Mouse (Mus musculus) CH12.LX (cell line): ENCODE results near the gene Gm4450. TPM values are rescaled to one million over a fixed set of nuclear protein-coding genes. Genes with fewer than 3 reads are reported as not detected.
A peak's percentile ranks its signal among the peaks of the same experiment; 100 is the strongest.
"Not testable (repeated sequence)": the region's sequence is repeated elsewhere in the genome, so short reads cannot be mapped to it uniquely, and the experiment has no call there.

Experiments used
- DNase-seq: peaks from one replicate; pipeline ENCODE4 v3.0.0-alpha.2; 2013; ENCODE audit errors: extremely low read depth
- H3K27ac ChIP-seq: 2 replicates; pipeline ENCODE4 v1.5.1; 2012; ENCODE audit warnings: low read depth, mild to moderate bottlenecking, control low read depth, moderate library complexity; ENCODE audit not compliant: insufficient read depth
- H3K27me3 ChIP-seq: replicated peaks from 2 replicates; pipeline ENCODE3; 2012; ENCODE audit warnings: inconsistent platforms
- H3K36me3 ChIP-seq, 2 experiments: replicated peaks in 1 of 2; 2 replicates each; pipeline versions ENCODE3 to v1.6.1; 2012; ENCODE audit warnings: inconsistent platforms in 1 of 2, low read length in 1 of 2, mild to moderate bottlenecking in 1 of 2, mixed read lengths in 1 of 2, moderate library complexity in 1 of 2; ENCODE audit not compliant: control insufficient read depth in 1 of 2, insufficient read depth in 1 of 2
- H3K4me1 ChIP-seq, 2 experiments: 2 replicates each; pipeline ENCODE4 v1.6.1; 2012; ENCODE audit warnings: inconsistent platforms in 1 of 2, moderate library complexity in 1 of 2; ENCODE audit not compliant: insufficient read depth in 2 of 2, control insufficient read depth in 1 of 2
- H3K4me2 ChIP-seq: 2 replicates; pipeline ENCODE4 v1.6.1; 2012; ENCODE audit warnings: low read depth, mild to moderate bottlenecking, control low read depth; ENCODE audit not compliant: poor library complexity, insufficient read depth, severe bottlenecking
- H3K4me3 ChIP-seq, 3 experiments: fragments of 150-350 bp in 1 of 3; sonication (generic) in 1 of 3; replicated peaks in 1 of 3; 2 replicates each; pipeline versions ENCODE3 to v1.5.1; 2011 to 2012; ENCODE audit warnings: low read depth in 2 of 3, low read length in 2 of 3, mild to moderate bottlenecking in 2 of 3, moderate library complexity in 2 of 3, control low read depth in 1 of 3, improper control_type of control experiment in 1 of 3, inconsistent platforms in 1 of 3, mixed read lengths in 1 of 3; ENCODE audit not compliant: poor library complexity in 1 of 3
- H3K79me2 ChIP-seq: replicated peaks from 2 replicates; pipeline ENCODE4 v1.6.1; 2012; ENCODE audit warnings: mild to moderate bottlenecking, moderate library complexity; ENCODE audit not compliant: control insufficient read depth, poor library complexity, insufficient read depth, severe bottlenecking; ENCODE audit errors: extremely low read depth
- H3K9ac ChIP-seq: 2 replicates; pipeline ENCODE4 v1.6.1; 2012; ENCODE audit warnings: low read depth, mild to moderate bottlenecking, control low read depth, moderate library complexity; ENCODE audit not compliant: insufficient read depth
- H3K9me3 ChIP-seq: replicated peaks from 2 replicates; pipeline ENCODE3; 2012; ENCODE audit warnings: low read length, inconsistent platforms, mixed read lengths
- CHD2 ChIP-seq: IDR thresholded peaks from 2 replicates; pipeline ENCODE4 v1.6.1; 2011; ENCODE audit warnings: low read length, improper control_type of control experiment
- ELF1 ChIP-seq: IDR thresholded peaks from 2 replicates; pipeline ENCODE4 v1.6.1; 2014; ENCODE audit warnings: low read depth, mild to moderate bottlenecking, inconsistent platforms, low read length, improper control_type of control experiment
- GABPA ChIP-seq: IDR thresholded peaks from 2 replicates; pipeline ENCODE4 v1.6.1; 2012; ENCODE audit warnings: low read depth, low read length, improper control_type of control experiment, inconsistent platforms; ENCODE audit not compliant: insufficient replicate concordance
- JUN ChIP-seq: IDR thresholded peaks from 2 replicates; pipeline ENCODE4 v1.6.1; 2011; ENCODE audit warnings: low read depth, mild to moderate bottlenecking, low read length, improper control_type of control experiment, moderate library complexity; ENCODE audit not compliant: insufficient read depth
- MAFK ChIP-seq: IDR thresholded peaks from 2 replicates; pipeline ENCODE4 v1.6.1; 2011; ENCODE audit warnings: low read length, improper control_type of control experiment; ENCODE audit not compliant: insufficient replicate concordance
- MAZ ChIP-seq: IDR thresholded peaks from 2 replicates; pipeline ENCODE4 v1.6.1; 2012; ENCODE audit warnings: low read depth, mild to moderate bottlenecking, inconsistent platforms, low read length, improper control_type of control experiment, moderate library complexity
- MXI1 ChIP-seq: IDR thresholded peaks from 2 replicates; pipeline ENCODE4 v1.6.1; 2011; ENCODE audit warnings: mild to moderate bottlenecking, low read depth, low read length, improper control_type of control experiment
- MYC ChIP-seq: IDR thresholded peaks from 2 replicates; pipeline ENCODE4 v1.6.1; 2011; ENCODE audit warnings: low read depth, mild to moderate bottlenecking, improper control_type of control experiment, low read length
- RAD21 ChIP-seq: IDR thresholded peaks from 2 replicates; pipeline ENCODE4 v1.6.1; 2011; ENCODE audit warnings: low read depth, mild to moderate bottlenecking, low read length, improper control_type of control experiment, moderate library complexity
- RCOR1 ChIP-seq: conservative IDR thresholded peaks from 2 replicates; pipeline ENCODE4 v1.6.1; 2012; ENCODE audit warnings: low read depth, mild to moderate bottlenecking, inconsistent platforms, low read length, improper control_type of control experiment
- SIN3A ChIP-seq: IDR thresholded peaks from 2 replicates; pipeline ENCODE4 v1.6.1; 2012; ENCODE audit warnings: low read length, improper control_type of control experiment, inconsistent platforms
- TCF12 ChIP-seq: IDR thresholded peaks from 2 replicates; pipeline ENCODE4 v1.6.1; 2014; ENCODE audit warnings: low read depth, mild to moderate bottlenecking, inconsistent platforms, low read length, improper control_type of control experiment
- UBTF ChIP-seq: IDR thresholded peaks from 2 replicates; pipeline ENCODE4 v1.6.1; 2012; ENCODE audit warnings: low read depth, mild to moderate bottlenecking, inconsistent platforms, low read length, improper control_type of control experiment, moderate library complexity
- USF1 ChIP-seq: IDR thresholded peaks from 2 replicates; pipeline ENCODE4 v1.6.1; 2014; ENCODE audit warnings: low read depth, mild to moderate bottlenecking, inconsistent platforms, low read length, improper control_type of control experiment
- USF2 ChIP-seq: conservative IDR thresholded peaks from 2 replicates; pipeline ENCODE4 v1.6.1; 2011; ENCODE audit warnings: low read depth, low read length, improper control_type of control experiment
- ZC3H11A ChIP-seq: IDR thresholded peaks from 2 replicates; pipeline ENCODE4 v1.6.1; 2012; ENCODE audit warnings: low read depth, mild to moderate bottlenecking, inconsistent platforms, low read length, improper control_type of control experiment
- ZMIZ1 ChIP-seq: IDR thresholded peaks from 2 replicates; pipeline ENCODE4 v1.6.1; 2012; ENCODE audit warnings: low read depth, mild to moderate bottlenecking, inconsistent platforms, low read length, improper control_type of control experiment
- dilution Hi-C: fragments of 300-500 bp; cut with MboI; formaldehyde crosslinking; loops from 2 replicates; pipeline ENCODE4 v1.14.3; 2020; ENCODE audit warnings: low sequenced_read_pairs; ENCODE audit not compliant: extremely low pct_unique_long_range_greater_than_20kb, extremely low pct_ligation_motif_present
- in situ Hi-C: fragments of 300-500 bp; cut with MboI; formaldehyde crosslinking; loops from 3 replicates; pipeline ENCODE4 v1.14.3; 2019; ENCODE audit warnings: low sequenced_read_pairs, low pct_ligation_motif_present, low pct_unique_long_range_greater_than_20kb, mixed read lengths
- polyA plus RNA-seq: library from polyadenylated mRNA; unstranded; fragments of >175 nt; gene quantifications from 2 replicates; pipeline ENCODE4 v1.2.1, GENCODE M21; 2012; ENCODE audit warnings: low read depth; ENCODE audit not compliant: insufficient read length
- total RNA-seq, 2 experiments: library from RNA; depleted of rRNA; stranded (reverse); fragments of 300-350 nt in 1 of 2; fragments of >200 nt in 1 of 2; gene quantifications; 2 replicates each; pipeline ENCODE4 v1.2.3; 2012 to 2014

The Gm4450 gene
- total and polyA plus RNA-seq, 3 experiments, result not detected

- Histone ChIP-seq H3K4me3 (no peak overlapping the region), H3K79me2 (no peaks in the 10 kb centered on the region), H3K9me3 (no peaks in the 10 kb centered on the region), H3K27me3 (no peaks in the 10 kb centered on the region), H3K4me1 (peaks cover 3 to 25% of the 10 kb centered on the region in 2 experiments), H3K4me2 (no peak overlapping the region), H3K36me3 (no peaks in the 10 kb centered on the region), H3K27ac (no peak overlapping the region), H3K9ac (no peak overlapping the region)
- no peak for DNase-seq
- in situ Hi-C loops (no loop called here), dilution Hi-C loops (no loop called here)
- no peak for TF ChIP-seq CHD2
- TF ChIP-seq RAD21, result no peak
- no peak for TF ChIP-seq USF1
- TF ChIP-seq GABPA, result no peak
- TF ChIP-seq TCF12, result no peak
- no peak for TF ChIP-seq RCOR1
- TF ChIP-seq JUN, result no peak
- no peak for TF ChIP-seq SIN3A
- no peak for TF ChIP-seq MAZ
- TF ChIP-seq ZC3H11A, result no peak
- no peak for TF ChIP-seq MAFK
- TF ChIP-seq UBTF, result no peak
Measured at GRCm38 (mm10) chr3:98414296-98414695, 42.6 kb downstream of the Gm4450 start.

GRCm38 (mm10) chr3:98413733-98414132, 43.2 kb downstream of the Gm4450 start:
- dilution Hi-C loops, result no loop called here
- no peaks in the 10 kb centered on the region for H3K36me3 ChIP-seq
- no peak overlapping the region for H3K9ac ChIP-seq
- DNase-seq, result no peak
- TF ChIP-seq USF2, result no peak
- no peak for TF ChIP-seq MYC
- no peak for TF ChIP-seq ELF1
- no peak for TF ChIP-seq MXI1
- TF ChIP-seq ZMIZ1, result no peak
- no peak for TF ChIP-seq RCOR1
- no peak overlapping the region for H3K27ac ChIP-seq
- in situ Hi-C loops, result no loop called here
- H3K4me3 ChIP-seq, result no peak overlapping the region
- no peaks in the 10 kb centered on the region for H3K79me2 ChIP-seq
- no peaks in the 10 kb centered on the region for H3K27me3 ChIP-seq
- H3K9me3 ChIP-seq, result no peaks in the 10 kb centered on the region
- H3K4me2 ChIP-seq, result no peak overlapping the region
- H3K4me1 ChIP-seq, result peaks cover 3 to 25% of the 10 kb centered on the region in 2 experiments

DNA sequence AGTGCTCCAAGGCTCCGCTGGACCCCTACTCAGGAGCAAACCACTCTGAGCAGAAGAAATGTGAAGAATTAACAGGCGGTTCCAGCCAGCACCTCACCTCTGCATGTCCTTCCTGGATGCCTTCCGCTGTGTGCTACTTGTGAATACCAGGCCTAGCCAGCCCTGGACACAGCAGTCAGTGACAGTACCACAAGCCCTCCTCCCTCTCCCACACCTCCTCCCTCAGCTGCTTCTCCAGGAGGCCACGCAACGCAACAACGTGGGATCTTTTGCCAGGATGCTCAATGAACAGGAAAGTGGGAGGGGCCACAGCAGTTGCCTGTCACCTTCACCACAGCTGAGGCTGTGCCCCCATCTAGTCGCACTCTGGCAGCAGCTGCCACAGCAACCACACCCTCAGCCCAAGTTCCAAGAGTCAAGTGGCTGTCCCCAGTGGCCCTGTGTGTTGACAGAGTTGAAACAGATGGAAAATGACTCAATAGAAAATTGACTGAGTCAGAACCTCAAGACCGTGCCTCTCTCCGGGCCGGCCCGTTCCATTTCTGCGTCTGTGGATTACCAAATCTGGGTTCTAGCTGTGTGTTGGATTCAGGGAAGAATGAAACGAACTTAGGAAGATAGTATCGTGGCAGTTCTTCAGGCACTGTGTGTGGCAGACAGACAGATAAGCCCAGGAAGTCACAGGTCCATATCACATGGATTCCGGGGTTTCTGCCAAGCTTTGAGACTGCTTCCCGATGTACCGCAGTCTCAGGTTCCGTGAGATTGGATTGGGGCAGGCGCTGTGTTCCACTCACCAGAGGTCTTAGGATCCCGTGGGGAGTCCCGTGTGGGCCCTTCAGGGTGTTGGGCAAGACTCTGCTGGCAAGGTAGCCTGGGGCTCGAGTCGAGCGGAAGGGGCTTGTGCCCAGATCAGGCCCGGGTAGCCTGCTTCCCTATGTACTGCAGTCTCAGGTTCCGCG, 46.0 kb downstream of the Gm4450 start:
- H3K4me3 ChIP-seq, H3K9me3 ChIP-seq, H3K27me3 ChIP-seq, H3K36me3 ChIP-seq, H3K9ac ChIP-seq, H3K4me2 ChIP-seq, in situ Hi-C loops, H3K79me2 ChIP-seq, H3K27ac ChIP-seq, dilution Hi-C loops, DNase-seq: not testable (repeated sequence)
- peaks cover 4 to 16% of the 10 kb centered on the region in 2 experiments; a peak in 3 of 4 replicates for H3K4me1 ChIP-seq

DNA sequence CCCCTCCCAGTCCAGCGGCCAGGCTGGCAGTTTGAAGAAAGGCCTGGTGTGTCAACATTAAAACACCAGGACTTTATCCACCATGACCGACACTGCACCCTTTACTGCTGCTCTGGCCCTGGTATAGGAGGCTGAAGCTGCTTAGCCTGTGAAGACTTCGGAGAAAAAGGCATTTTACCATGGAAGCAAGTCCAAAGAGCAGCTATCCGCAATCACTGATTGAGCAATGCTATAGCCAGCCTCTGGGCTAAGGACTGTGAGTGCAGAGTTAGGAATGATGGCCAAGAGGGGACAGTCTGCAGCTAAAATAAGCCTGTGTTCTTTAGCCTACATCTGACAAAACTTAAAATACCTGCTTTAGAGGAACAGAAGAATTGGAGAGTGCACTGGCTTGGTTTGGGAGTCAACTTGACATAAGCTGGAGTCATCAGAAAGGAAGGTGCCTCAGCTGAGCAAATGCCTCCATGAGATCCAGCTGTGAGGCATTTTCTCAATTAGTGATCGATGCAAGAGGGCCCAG, 49.6 kb downstream of the Gm4450 start:
- H3K36me3 ChIP-seq, H3K4me3 ChIP-seq, DNase-seq, in situ Hi-C loops, H3K9ac ChIP-seq, H3K27me3 ChIP-seq, H3K9me3 ChIP-seq, dilution Hi-C loops, H3K27ac ChIP-seq, H3K79me2 ChIP-seq: not testable (repeated sequence)
- H3K4me2 ChIP-seq, result peak overlapping the region; percentile 42; the same call in 1 of the 2 replicates
- peaks cover 4 to 16% of the 10 kb centered on the region in 2 experiments; a peak in 3 of 4 replicates for H3K4me1 ChIP-seq
